Mouse (Mus musculus) heart, postnatal 0 days (tissue): ENCODE data around the gene Ap1ar. TPM values are rescaled to one million over a fixed set of nuclear protein-coding genes. Genes with fewer than 3 reads are reported as not detected.
A peak's percentile ranks its signal among the peaks of the same experiment; 100 is the strongest.

Experiments used
- ATAC-seq: fragments of 200-750 bp; cut with Nextera tagmentation; 2 replicates; pipeline ENCODE4 v1.8.0; 2017; ENCODE audit warnings: low read depth, moderate number of reproducible peaks, moderate library complexity; ENCODE audit not compliant: insufficient read depth
- DNase-seq: peaks from one replicate; pipeline ENCODE4 v3.0.0-alpha.2; 2016; ENCODE audit warnings: low spot score
- H3K27ac ChIP-seq: fragments of 300-500 bp; sonication (generic); 2 replicates; pipeline ENCODE4 v1.5.1; 2014; ENCODE audit warnings: low read depth, mild to moderate bottlenecking
- H3K27me3 ChIP-seq: fragments of 300-500 bp; sonication (generic); 2 replicates; pipeline ENCODE4 v1.6.1; 2014; ENCODE audit warnings: low read length, mixed read lengths; ENCODE audit not compliant: control insufficient read depth, insufficient read depth
- H3K36me3 ChIP-seq: fragments of 300-500 bp; sonication (generic); replicated peaks from 2 replicates; pipeline ENCODE4 v1.6.1; 2014; ENCODE audit warnings: low read length, mixed read lengths; ENCODE audit not compliant: control insufficient read depth, insufficient read depth
- H3K4me1 ChIP-seq: fragments of 300-500 bp; sonication (generic); 2 replicates; pipeline ENCODE4 v1.6.1; 2014; ENCODE audit warnings: antibody characterized with exemption; ENCODE audit not compliant: control insufficient read depth, insufficient read depth
- H3K4me2 ChIP-seq: fragments of 300-500 bp; sonication (generic); 2 replicates; pipeline ENCODE4 v1.6.1; 2014; ENCODE audit warnings: low read depth, mild to moderate bottlenecking, low read length, moderate library complexity
- H3K4me3 ChIP-seq: fragments of 300-500 bp; sonication (generic); 2 replicates; pipeline ENCODE4 v1.5.1; 2014; ENCODE audit warnings: low read depth, low read length
- H3K9ac ChIP-seq: fragments of 300-500 bp; sonication (generic); replicated peaks from 2 replicates; pipeline ENCODE4 v1.6.1; 2014; ENCODE audit warnings: low read depth, low read length, mixed read lengths
- H3K9me3 ChIP-seq: fragments of 300-500 bp; sonication (generic); replicated peaks from 2 replicates; pipeline ENCODE4 v1.6.1; 2016; ENCODE audit warnings: low read length; ENCODE audit not compliant: control insufficient read depth
- CTCF ChIP-seq: IDR thresholded peaks from 2 replicates; pipeline ENCODE4 v1.5.1; 2016; ENCODE audit warnings: antibody characterized with exemption, control low read depth, low read depth
- EP300 ChIP-seq: IDR thresholded peaks from 2 replicates; pipeline ENCODE4 v1.6.1; 2016; ENCODE audit warnings: antibody characterized with exemption, low read depth
- whole genome bisulfite sequencing: fragments of 180-500 bp; shearing (Covaris S2); extraction: QIAGEN DNeasy Blood & Tissue Kit; methylation state at CpG from one replicate; pipeline ENCODE4 v1.1.7; 2014; 5-methylcytosine and 5-hydroxymethylcytosine counted together
- polyA plus RNA-seq: library from polyadenylated mRNA; unstranded; fragments of >200 nt; fragmentation: Nextera tagmentation; extraction: Ambion mirVana; gene quantifications from 2 replicates; pipeline ENCODE4 v1.2.1, GENCODE M21; 2015
- total RNA-seq: library from RNA; depleted of rRNA; stranded (reverse); fragments of >200 nt; gene quantifications from 2 replicates; pipeline ENCODE4 v1.2.3, GENCODE M21; 2014; ENCODE audit warnings: low replicate concordance

Gene Ap1ar
- total and polyA plus RNA-seq, 2 experiments from 2014 or later, result 16.4 to 18.2 TPM

GRCm38 (mm10) chr3:127863571-127863970 is 26.2 kb upstream of the Ap1ar start:
- H3K27me3 ChIP-seq, result no peaks in the 10 kb centered on the region
- WGBS, result 35% methylated on average over 3 of the region's 3 CpGs
- no peak overlapping the region for H3K4me2 ChIP-seq
- no peak for ATAC-seq
- H3K36me3 ChIP-seq, result no peaks in the 10 kb centered on the region
- H3K27ac ChIP-seq, result no peak overlapping the region
- H3K9me3 ChIP-seq, result no peaks in the 10 kb centered on the region
- H3K4me1 ChIP-seq, result no peaks in the 10 kb centered on the region; the same call in 1 of the 2 replicates
- no peak for DNase-seq
- H3K4me3 ChIP-seq, result no peak overlapping the region
- H3K9ac ChIP-seq, result no peak overlapping the region
- TF ChIP-seq EP300, result no peak
- TF ChIP-seq CTCF, result no peak

- TF ChIP-seq CTCF (no peak), EP300 (no peak)
- Histone ChIP-seq H3K9ac (no peak overlapping the region), H3K9me3 (no peaks in the 10 kb centered on the region), H3K27ac (no peak overlapping the region), H3K4me2 (no peak overlapping the region), H3K36me3 (no peaks in the 10 kb centered on the region), H3K4me1 (no peaks in the 10 kb centered on the region; the same call in 1 of the 2 replicates), H3K27me3 (no peaks in the 10 kb centered on the region), H3K4me3 (no peak overlapping the region)
- ATAC-seq, result no peak
- no peak for DNase-seq
- 76% methylated on average over 4 of the region's 4 CpGs for WGBS
Observed at GRCm38 (mm10) chr3:127862479-127862878, 25.2 kb upstream of the Ap1ar start.

GRCm38 (mm10) chr3:127861340-127861739 is 24.0 kb upstream of the Ap1ar start:
- H3K4me3 ChIP-seq, result no peak overlapping the region
- H3K27me3 ChIP-seq, result no peaks in the 10 kb centered on the region
- H3K9ac ChIP-seq, result no peak overlapping the region
- WGBS, result 88% methylated on average over 11 of the region's 11 CpGs
- H3K9me3 ChIP-seq, result no peaks in the 10 kb centered on the region
- no peaks in the 10 kb centered on the region; the same call in 1 of the 2 replicates for H3K4me1 ChIP-seq
- DNase-seq, result no peak
- H3K4me2 ChIP-seq, result no peak overlapping the region
- no peak for ATAC-seq
- H3K36me3 ChIP-seq, result no peaks in the 10 kb centered on the region
- no peak overlapping the region for H3K27ac ChIP-seq
- no peak for TF ChIP-seq CTCF
- TF ChIP-seq EP300, result no peak

GRCm38 (mm10) chr3:127853431-127854206 is 16.3 kb upstream of the Ap1ar start:
- Histone ChIP-seq H3K9ac (no peak overlapping the region), H3K4me1 (no peaks in the 10 kb centered on the region), H3K36me3 (no peaks in the 10 kb centered on the region), H3K27me3 (no peaks in the 10 kb centered on the region; the same call in 1 of the 2 replicates), H3K4me2 (no peak overlapping the region), H3K27ac (no peak overlapping the region), H3K9me3 (no peaks in the 10 kb centered on the region), H3K4me3 (no peak overlapping the region)
- no peak for TF ChIP-seq EP300
- TF ChIP-seq CTCF, result peak; percentile 93
- DNase-seq (peak; percentile 80), ATAC-seq (no peak; the same call in 1 of the 2 replicates)
- WGBS, result 23% methylated on average over 15 of the region's 15 CpGs

- no peak for ATAC-seq
- H3K36me3 ChIP-seq, result no peaks in the 10 kb centered on the region
- no peaks in the 10 kb centered on the region; the same call in 1 of the 2 replicates for H3K27me3 ChIP-seq
- no peak overlapping the region for H3K4me3 ChIP-seq
- TF ChIP-seq CTCF (no peak), EP300 (no peak)
- H3K9me3 ChIP-seq, result no peaks in the 10 kb centered on the region
- no peaks in the 10 kb centered on the region for H3K4me1 ChIP-seq
- no peak overlapping the region for H3K9ac ChIP-seq
- DNase-seq, result no peak
- WGBS, result 76% methylated on average over 9 of the region's 9 CpGs
- no peak overlapping the region for H3K4me2 ChIP-seq
- H3K27ac ChIP-seq, result no peak overlapping the region
Observed at GRCm38 (mm10) chr3:127852722-127853121, 15.4 kb upstream of the Ap1ar start.
